Comparison of ENCODE assay signal across 13 mouse cellular contexts in the genomic region with DNA sequence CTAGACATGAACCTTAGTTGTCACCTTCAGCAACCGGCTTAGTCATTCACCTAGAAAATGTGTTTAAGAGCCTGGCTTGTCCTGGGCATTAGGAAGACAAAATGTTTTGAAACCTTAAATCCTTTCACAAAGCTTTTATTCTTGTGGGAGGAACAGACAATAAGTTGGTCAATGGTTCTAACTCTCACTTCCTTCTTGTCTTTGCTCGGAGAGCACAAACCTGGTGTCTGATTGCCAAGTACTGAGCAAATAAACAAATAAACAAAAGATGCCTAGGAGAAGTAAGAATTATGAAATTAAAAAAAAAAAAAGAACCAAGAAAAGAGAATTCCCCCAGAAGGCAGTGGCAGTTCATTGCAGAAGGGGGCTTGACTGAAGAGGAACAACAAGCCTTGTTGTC.
"Had no signal": no experiment of that assay in that cellular context is flagged by ENCODE, and none has a peak within 500 bp of the region (broad histone marks: within the 10 kb centered on the region; RNA-seq: fewer than 3 reads in every experiment).

No protein-coding gene starts in this region.

- H3K36me3 ChIP-seq: kidney, embryonic 15.5 days; limb, embryonic 10.5 days; neural tube, embryonic 13.5 days had no signal

- H3K4me1 ChIP-seq: kidney, embryonic 15.5 days had no signal

- H3K4me2 ChIP-seq: kidney, embryonic 15.5 days; lung, embryonic 14.5 days; neural tube, embryonic 13.5 days had no signal

- DNase-seq: kidney, adult 2 months; kidney, postnatal 14 days; lung, embryonic 14.5 days; midbrain, embryonic 14.5 days; right cerebral cortex, postnatal 14 days; thymus, postnatal 4 days had no signal

- H3K4me3 ChIP-seq: kidney, embryonic 15.5 days; left cerebral cortex, adult 2 months; limb, embryonic 10.5 days; neural tube, embryonic 13.5 days had no signal

- ATAC-seq: intestine, embryonic 16.5 days had no signal

- H3K9me3 ChIP-seq: kidney, embryonic 15.5 days; limb, embryonic 10.5 days; neural tube, embryonic 13.5 days had no signal

- H3K9ac ChIP-seq: kidney, embryonic 15.5 days; liver, embryonic 14.5 days; lung, embryonic 14.5 days; neural tube, embryonic 13.5 days had no signal

- H3K27me3 ChIP-seq: kidney, embryonic 15.5 days; neural tube, embryonic 13.5 days had no signal

- H3K27ac ChIP-seq: kidney, embryonic 15.5 days; left cerebral cortex, adult 2 months; limb, embryonic 10.5 days; liver, embryonic 14.5 days; macrophage; neural tube, embryonic 13.5 days had no signal
